Mouse (Mus musculus): ENCODE measurements around the gene 1110059E24Rik. TPM values are rescaled to one million over a fixed set of nuclear protein-coding genes. Genes with fewer than 3 reads are reported as not detected.

1110059E24Rik gene
- polyA plus RNA-seq, 1 experiment from 2014 or later = 36.6 TPM

Other genes starting within 250 kb of the 1110059E24Rik start
- gene Gda, start 179.5 kb downstream of the 1110059E24Rik start, polyA plus RNA-seq (2014; fragmentation: Nextera tagmentation; extraction: Ambion mirVana) = 0.40 and 0.44 TPM in 2 replicates
- 17.7 and 18.3 TPM in 2 replicates for gene Abhd17b, start 209 bp upstream of the 1110059E24Rik start, polyA plus RNA-seq (2014; fragmentation: Nextera tagmentation; extraction: Ambion mirVana)
- gene Cemip2, start 125.4 kb upstream of the 1110059E24Rik start, polyA plus RNA-seq (2014; fragmentation: Nextera tagmentation; extraction: Ambion mirVana) = 24.8 and 25.0 TPM in 2 replicates

All from liver, embryonic 11.5 days (tissue).